Mouse (Mus musculus) 3134 (cell line): ENCODE data around the gene Acvr1b.

Experiments
- DNase-seq: peaks from one replicate; pipeline ENCODE4 v3.0.0-alpha.2; 2011; ENCODE audit warnings: low spot score; ENCODE audit not compliant: insufficient read length; ENCODE audit errors: extremely low read depth

Gene Acvr1b

DNA sequence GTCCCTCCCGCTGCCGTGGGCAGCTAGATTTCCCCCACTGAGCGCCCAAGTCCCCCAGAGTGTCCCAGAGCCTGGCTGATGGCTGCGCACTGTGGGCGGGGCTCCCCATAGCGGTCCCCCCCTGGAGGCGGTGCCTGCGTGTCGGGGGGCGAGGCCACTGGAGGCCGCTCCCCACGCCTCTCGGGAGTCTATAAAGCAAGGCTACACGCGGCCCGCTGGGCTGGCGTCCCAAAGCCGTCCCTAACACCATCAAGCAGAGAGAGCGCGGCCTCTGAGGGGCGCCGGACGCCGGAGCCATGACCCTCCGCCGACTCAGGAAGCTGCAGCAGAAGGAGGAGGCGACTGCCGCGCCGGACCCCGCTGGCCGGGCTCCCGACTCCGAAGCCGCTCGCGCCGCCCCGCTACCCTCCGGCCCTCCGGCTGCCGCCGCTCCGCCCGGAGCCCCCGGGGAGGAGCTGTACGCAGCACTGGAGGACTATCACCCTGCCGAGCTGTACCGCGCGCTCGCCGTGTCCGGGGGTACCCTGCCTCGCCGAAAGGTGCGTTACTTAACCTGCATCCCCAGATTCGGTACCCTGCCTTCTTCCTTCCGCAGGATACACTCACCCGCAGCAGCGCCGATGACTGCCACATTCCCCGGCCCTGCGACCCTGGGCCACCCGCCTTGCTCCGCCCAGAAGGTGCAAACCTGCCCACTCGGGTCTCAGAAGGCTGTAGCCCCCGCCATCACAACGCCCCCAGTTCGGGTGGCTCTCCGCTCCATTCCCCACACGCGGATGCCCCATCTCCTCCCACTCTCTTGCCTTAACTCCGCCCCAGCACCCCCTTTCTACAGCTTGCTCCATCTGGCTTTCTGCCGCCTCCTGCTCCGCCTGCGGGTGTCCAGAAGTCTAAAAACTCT lies 50.4 kb downstream of the Acvr1b start, which contains the start of gene Grasp:
Gene Grasp (plus strand): TSS at position 183 of the 901 bp plus-strand sequence.
- peak; percentile 84 for DNase-seq

GRCm38 (mm10) chr15:101224977-101225376 lies 51.1 kb downstream of the Acvr1b start:
- peak; percentile 56 for DNase-seq

DNA sequence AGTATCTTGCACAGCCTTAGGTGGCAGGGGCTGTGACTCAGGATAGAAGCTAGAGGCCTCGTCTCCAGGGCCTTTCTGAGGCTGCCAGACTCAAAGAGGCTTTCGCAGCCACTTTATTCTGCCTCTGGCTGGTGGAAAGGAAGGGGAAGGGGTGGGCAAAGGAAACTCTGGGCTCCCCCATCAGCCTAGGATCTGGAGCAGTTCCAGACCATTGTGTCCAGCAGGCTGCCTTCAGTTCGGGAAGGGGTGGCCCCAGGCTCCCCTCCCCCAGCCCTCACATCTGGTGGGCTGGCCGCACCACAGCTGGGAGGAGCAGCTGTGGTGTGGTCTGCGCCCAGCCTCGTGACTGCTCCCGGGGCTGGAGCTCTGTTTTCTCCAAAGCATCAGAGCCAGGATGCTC lies 54.1 kb downstream of the Acvr1b start:
- no peak for DNase-seq

GRCm38 (mm10) chr15:101228866-101229590 lies 55.2 kb downstream of the Acvr1b start:
- DNase-seq: no peak

DNA sequence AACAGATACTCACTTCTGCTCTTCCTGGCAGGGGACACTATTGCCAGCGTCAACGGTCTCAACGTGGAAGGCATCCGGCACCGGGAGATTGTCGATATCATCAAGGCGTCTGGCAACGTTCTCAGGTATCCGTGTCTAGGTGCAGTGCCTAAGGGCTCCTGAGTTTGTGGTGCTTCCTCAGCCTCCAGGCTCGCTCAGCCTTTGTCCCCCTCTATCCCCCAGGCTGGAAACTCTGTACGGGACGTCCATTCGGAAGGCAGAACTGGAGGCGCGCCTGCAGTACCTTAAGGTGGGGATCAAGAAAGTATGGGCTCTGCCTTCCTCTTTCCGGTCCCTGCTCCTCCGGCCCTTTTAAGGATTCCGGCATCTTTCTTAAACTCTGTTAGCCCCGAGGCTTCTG lies 56.6 kb downstream of the Acvr1b start:
- DNase-seq: no peak

GRCm38 (mm10) chr15:101230995-101231647 lies 57.3 kb downstream of the Acvr1b start:
- no peak for DNase-seq

GRCm38 (mm10) chr15:101231648-101232180 lies 57.8 kb downstream of the Acvr1b start:
- no peak for DNase-seq

- DNase-seq: no peak
Measured at GRCm38 (mm10) chr15:101232607-101233006, 58.7 kb downstream of the Acvr1b start.

GRCm38 (mm10) chr15:101233183-101233582 lies 59.3 kb downstream of the Acvr1b start:
- no peak for DNase-seq

GRCm38 (mm10) chr15:101233641-101234275 lies 59.9 kb downstream of the Acvr1b start:
- no peak for DNase-seq

DNA sequence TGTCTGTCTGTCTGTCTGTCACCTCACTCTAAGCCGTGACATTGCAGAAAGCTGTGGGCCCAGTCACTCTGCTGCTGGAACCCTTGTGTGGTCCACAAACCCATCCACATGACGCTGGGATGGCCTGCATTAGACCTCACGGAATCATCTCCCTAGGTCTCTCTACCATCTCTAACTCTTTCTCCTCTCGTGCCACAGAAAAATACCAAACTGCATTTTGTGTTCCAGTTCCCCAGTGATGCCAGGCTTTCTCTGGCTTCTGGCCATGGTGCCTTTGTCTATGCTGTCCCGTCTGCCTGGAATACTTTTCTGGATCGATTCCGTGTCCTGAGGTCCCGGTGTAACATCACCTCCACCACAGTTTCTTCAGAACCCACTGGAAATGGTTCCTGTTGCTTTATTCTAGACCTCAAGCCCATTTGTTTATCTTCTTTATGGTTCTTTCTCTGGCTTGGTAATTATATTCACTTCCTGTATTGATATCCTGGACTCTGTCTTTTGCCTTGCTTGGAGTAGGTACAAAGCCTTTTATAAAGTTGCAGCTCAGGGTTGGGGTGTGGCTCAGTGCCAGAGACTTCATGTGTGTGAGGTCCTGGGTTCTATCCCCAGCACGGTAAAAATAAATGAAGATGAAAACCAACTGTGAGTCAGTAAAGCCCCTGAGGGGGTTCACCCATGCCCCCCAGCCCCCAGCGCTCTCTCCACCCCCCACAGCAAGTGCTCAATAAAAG lies 60.9 kb downstream of the Acvr1b start:
- no peak for DNase-seq

GRCm38 (mm10) chr15:101235342-101235698 lies 61.5 kb downstream of the Acvr1b start:
- DNase-seq: no peak

GRCm38 (mm10) chr15:101235728-101236327 lies 62.0 kb downstream of the Acvr1b start:
- DNase-seq: no peak

- no peak for DNase-seq
Measured at GRCm38 (mm10) chr15:101236878-101237277, 63.0 kb downstream of the Acvr1b start.

DNA sequence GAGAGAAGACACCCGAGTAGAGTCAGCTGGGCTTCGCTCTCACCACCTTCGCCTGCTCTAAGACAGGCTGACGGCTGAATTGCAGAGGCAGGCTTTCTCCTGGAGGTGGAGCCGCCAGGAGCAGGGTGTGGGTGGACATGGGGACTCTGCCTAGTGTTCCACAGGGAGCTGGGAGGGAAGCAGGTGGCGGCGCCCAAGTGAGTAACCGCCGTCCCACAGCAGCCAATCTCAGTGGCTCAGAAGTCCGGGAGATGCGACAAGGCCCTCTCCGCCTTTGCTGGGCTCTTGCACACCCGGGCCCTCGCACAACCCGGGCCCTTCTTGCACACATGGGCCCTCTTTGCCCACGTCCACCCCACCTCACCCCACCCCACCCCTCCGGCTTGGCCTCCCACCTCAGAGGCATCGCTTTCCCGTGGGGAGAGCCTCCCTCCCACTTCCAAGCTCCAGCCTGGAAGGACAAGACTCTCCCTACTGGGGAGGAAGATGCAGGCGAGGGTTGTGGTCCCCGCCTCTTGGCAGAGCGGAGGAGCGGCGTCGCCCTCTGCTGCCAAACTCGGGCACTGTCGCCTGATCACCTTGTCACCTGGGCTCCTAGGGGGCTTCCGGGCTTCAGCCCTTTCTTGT lies 65.1 kb downstream of the Acvr1b start:
- peak; percentile 54 for DNase-seq

DNA sequence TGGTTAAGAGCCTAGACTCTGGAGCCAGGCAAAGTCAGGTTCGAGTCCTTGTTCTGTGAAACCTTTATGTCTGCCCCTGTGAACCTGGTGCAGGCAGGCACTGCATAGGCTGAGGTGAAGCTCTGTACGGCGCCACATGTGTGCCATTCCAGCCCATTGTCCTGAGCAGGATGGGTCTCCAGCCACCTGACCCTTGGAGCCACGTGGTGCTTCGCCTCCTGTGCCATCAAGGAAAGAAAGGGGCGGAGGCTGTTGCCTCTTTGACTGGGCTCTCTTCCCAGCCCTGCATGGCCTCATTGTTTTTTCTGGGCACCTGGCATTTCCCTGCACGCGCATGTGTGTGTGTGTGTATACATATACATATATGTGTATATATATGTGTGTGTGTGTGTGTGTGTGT lies 66.0 kb downstream of the Acvr1b start:
- DNase-seq: no peak

DNA sequence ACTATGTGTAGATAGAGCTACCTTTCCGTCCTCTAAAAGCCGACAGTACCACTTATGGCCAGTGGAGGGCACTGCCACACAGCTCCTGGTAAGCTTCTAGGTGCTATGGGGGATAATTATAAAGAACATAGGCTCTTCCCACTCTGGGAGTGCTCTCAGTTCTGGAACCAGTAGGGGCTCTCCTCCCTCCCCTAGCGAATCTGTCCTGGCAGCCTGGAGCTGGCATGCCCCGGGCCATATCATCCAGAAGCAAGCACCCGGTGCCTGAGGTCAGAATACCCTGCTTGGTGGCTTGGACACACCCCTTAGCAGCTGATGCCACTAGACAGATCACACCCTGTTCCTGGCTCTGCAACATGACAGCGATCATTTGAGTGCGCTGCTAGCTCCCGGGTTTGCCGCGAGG lies 66.9 kb downstream of the Acvr1b start:
- peak; percentile 82 for DNase-seq

DNA sequence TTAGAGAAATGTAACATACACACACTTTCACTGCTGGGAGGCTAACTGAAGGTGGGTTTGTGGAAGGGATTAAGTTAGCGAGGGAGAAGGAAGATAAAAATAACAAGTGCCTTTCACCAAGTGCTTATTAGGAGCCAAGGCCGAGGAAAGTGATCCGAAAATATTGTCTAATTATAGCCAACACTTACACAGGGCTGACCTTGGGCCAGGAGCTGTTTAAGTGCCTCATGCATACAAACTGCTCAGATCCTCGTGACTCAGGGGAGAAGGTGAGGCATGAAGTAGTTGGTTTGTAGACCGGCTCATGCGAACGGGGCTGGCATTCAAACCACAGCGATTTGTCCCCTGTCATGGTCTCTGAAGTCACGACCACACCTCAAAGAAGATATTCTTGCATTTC lies 67.4 kb downstream of the Acvr1b start:
- no peak for DNase-seq

DNA sequence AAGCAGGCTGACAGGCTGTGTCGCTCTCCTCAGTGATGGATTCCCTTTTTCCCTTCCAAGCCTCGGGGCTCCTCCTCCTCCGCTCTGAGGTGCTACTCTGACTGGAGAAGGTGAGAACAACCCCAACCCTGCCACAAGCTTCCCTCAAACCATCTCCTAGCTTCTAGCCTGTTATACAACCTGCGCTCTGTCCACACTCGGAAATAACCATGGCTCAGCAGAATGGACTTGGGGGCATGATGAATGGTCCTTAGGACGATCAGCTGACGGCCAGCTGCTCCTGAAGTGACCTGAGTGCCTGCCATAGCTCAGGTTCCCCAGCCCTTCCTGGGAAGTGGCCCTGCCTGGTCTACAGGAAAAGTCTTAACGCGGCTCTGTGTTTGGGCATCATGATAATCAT lies 68.0 kb downstream of the Acvr1b start:
- DNase-seq: no peak
